Mouse (Mus musculus) bone marrow macrophage, adult 2 months (primary cell): ENCODE measurements around the gene Agpat1.

Experiments
- CTCF ChIP-seq: IDR thresholded peaks from 2 replicates; pipeline ENCODE4 v1.5.1; 2012; ENCODE audit warnings: low read depth, mild to moderate bottlenecking, low read length, moderate library complexity
- POLR2A ChIP-seq: IDR thresholded peaks from 2 replicates; pipeline ENCODE4 v1.6.1; 2012; ENCODE audit warnings: mild to moderate bottlenecking, low read depth, low read length, borderline replicate concordance

- TF ChIP-seq POLR2A (no peak), CTCF (no peak)
These were observed 16.6 kb upstream of the Agpat1 start for GRCm38 (mm10) chr17:34587423-34587811.
